In genomic region chr11:85163014-85163413, GRCm38 (mm10) we compare ENCODE assay signal across 10 mouse cellular contexts. TPM values are rescaled to one million over a fixed set of nuclear protein-coding genes. Genes with fewer than 3 reads are reported as not detected.
DNase-seq lines count a peak whose midpoint lies in the region; TF ChIP-seq lines count a peak whose summit lies in the region.
"Not testable (repeated sequence)": the region's sequence is repeated elsewhere in the genome, so short reads cannot be mapped to it uniquely, and the experiment has no call there.
"Had no signal": no experiment of that assay in that cellular context is flagged by ENCODE, and none has a peak within 500 bp of the region (broad histone marks: within the 10 kb centered on the region; RNA-seq: fewer than 3 reads in every experiment).

No protein-coding gene starts in this region.

- not testable (repeated sequence) for TF ChIP-seq RAD21 in CH12.LX (IDR thresholded peaks at IDR 0.05; ENCODE audit: low read depth, low read length); MEL (IDR thresholded peaks at IDR 0.05; ENCODE audit: low read depth, low read length)

- H3K9ac ChIP-seq in CH12.LX (ENCODE audit: insufficient read depth, low read depth); ES-E14 (ENCODE audit: insufficient read depth, low read depth, low read length, poor library complexity, severe bottlenecking); MEL (ENCODE audit: control insufficient read depth, low read depth, low read length, poor library complexity, severe bottlenecking): not testable (repeated sequence)

- not testable (repeated sequence) for TF ChIP-seq POLR2A in CH12.LX (IDR thresholded peaks at IDR 0.05; ENCODE audit: low read depth, low read length); MEL (IDR thresholded peaks at IDR 0.05; ENCODE audit: control insufficient read depth in 1 of 2, insufficient read depth in 1 of 2, low read depth in 1 of 2, low read length in 2 of 2, poor library complexity in 1 of 2)

- in situ Hi-C loops in CH12.LX (cut with MboI; ENCODE audit: low pct_ligation_motif_present, low pct_unique_long_range_greater_than_20kb, low sequenced_read_pairs); ES-E14 (cut with MboI; ENCODE audit: low sequenced_read_pairs in 2 of 2, unreplicated experiment in 2 of 2): not testable (repeated sequence)

- not testable (repeated sequence) for H3K27ac ChIP-seq in CH12.LX (ENCODE audit: insufficient read depth, low read depth); ES-E14 (ENCODE audit: insufficient read depth, low read depth, low read length, poor library complexity, severe bottlenecking); MEL (ENCODE audit: control insufficient read depth, low read depth, low read length)

- not testable (repeated sequence) for H3K4me1 ChIP-seq in CH12.LX (ENCODE audit: control insufficient read depth in 1 of 2, insufficient read depth in 2 of 2); ES-E14 (ENCODE audit: control insufficient read depth in 2 of 2, insufficient read depth in 2 of 2, low read length in 2 of 2, poor library complexity in 1 of 2); MEL (ENCODE audit: control insufficient read depth in 1 of 2, insufficient read depth in 2 of 2, low read length in 2 of 2)

- TF ChIP-seq CTCF in CH12.LX (conservative IDR thresholded peaks at IDR 0.05 in 1 of 2, IDR thresholded peaks at IDR 0.05 in 1 of 2; ENCODE audit: low read depth in 2 of 2, low read length in 2 of 2): peak in 1 of 2 experiments; percentile 8; a peak in 1 of 4 replicates
- not testable (repeated sequence) for TF ChIP-seq CTCF in MEL (IDR thresholded peaks at IDR 0.05 in 2 of 3, conservative IDR thresholded peaks at IDR 0.05 in 1 of 3; ENCODE audit: control insufficient read depth in 1 of 3, insufficient read depth in 1 of 3, low read depth in 2 of 3, low read length in 3 of 3, poor library complexity in 1 of 3, severe bottlenecking in 1 of 3)

- not testable (repeated sequence) for H3K27me3 ChIP-seq in CH12.LX (replicated peaks); MEL (ENCODE audit: control insufficient read depth in 1 of 2, insufficient read depth in 2 of 2, low read length in 2 of 2)

- H3K4me3 ChIP-seq in CH12.LX (replicated peaks in 1 of 3; ENCODE audit: low read depth in 2 of 3, low read length in 2 of 3, poor library complexity in 1 of 3); ES-E14 (ENCODE audit: insufficient read depth in 1 of 2, low read depth in 1 of 2, low read length in 2 of 2, poor library complexity in 1 of 2, severe bottlenecking in 1 of 2); MEL (ENCODE audit: control insufficient read depth in 1 of 2, insufficient read depth in 1 of 2, low read depth in 2 of 2, low read length in 2 of 2): not testable (repeated sequence)

- DNase-seq in CH12.LX (ENCODE audit: extremely low read depth); ES-E14 (ENCODE audit: low read depth, low spot score); MEL (ENCODE audit: low read depth, low spot score): not testable (repeated sequence)
- peak; percentile 12 for DNase-seq in heart, adult 11 months

- not testable (repeated sequence) for H3K4me2 ChIP-seq in CH12.LX (ENCODE audit: insufficient read depth, low read depth, poor library complexity, severe bottlenecking)

- not testable (repeated sequence) for TF ChIP-seq EP300 in CH12.LX (IDR thresholded peaks at IDR 0.05; ENCODE audit: low read length); MEL (IDR thresholded peaks at IDR 0.05; ENCODE audit: low read depth in 1 of 2, low read length in 2 of 2)

- dilution Hi-C loops in CH12.LX (cut with MboI; ENCODE audit: extremely low pct_ligation_motif_present, extremely low pct_unique_long_range_greater_than_20kb, low sequenced_read_pairs): not testable (repeated sequence)

- not testable (repeated sequence) for H3K36me3 ChIP-seq in CH12.LX (replicated peaks in 1 of 2; ENCODE audit: control insufficient read depth in 1 of 2, insufficient read depth in 1 of 2, low read length in 1 of 2); ES-E14 (ENCODE audit: control insufficient read depth, insufficient read depth, low read length, poor library complexity, severe bottlenecking); MEL (ENCODE audit: control insufficient read depth in 1 of 2, insufficient read depth in 2 of 2, low read length in 2 of 2)

- not testable (repeated sequence) for H3K9me3 ChIP-seq in CH12.LX (replicated peaks; ENCODE audit: low read length); ES-E14 (ENCODE audit: control insufficient read depth, insufficient read depth, low read depth, low read length); MEL (replicated peaks; ENCODE audit: insufficient read depth, low read length)

- not testable (repeated sequence) for H3K79me2 ChIP-seq in CH12.LX (replicated peaks; ENCODE audit: control insufficient read depth, extremely low read depth, insufficient read depth, poor library complexity, severe bottlenecking); MEL (ENCODE audit: control insufficient read depth, insufficient read depth, low read length, poor library complexity)

TF ChIP-seq in CH12.LX, 34 proteins besides CTCF, POLR2A, EP300 and RAD21:
- TF ChIP-seq ZNF384 (IDR thresholded peaks at IDR 0.05; ENCODE audit: low read depth, low read length): peak; percentile 75

TF ChIP-seq in ES-E14, 5 proteins besides CTCF, POLR2A, EP300 and RAD21:
- TF ChIP-seq ZNF384 (IDR thresholded peaks at IDR 0.05; ENCODE audit: low read depth, low read length): peak; percentile 46; the same call in 1 of the 2 replicates

TF ChIP-seq in MEL, 35 proteins besides CTCF, POLR2A, EP300 and RAD21:
- peak; percentile 57 for TF ChIP-seq ZNF384 (IDR thresholded peaks at IDR 0.05; ENCODE audit: low read depth, low read length)

RNA-seq across cellular contexts. Expression of gene 1700125H20Rik, which starts 7.2 kb away (rescaled TPM):
- total RNA-seq in CH12.LX (2012; rRNA removed) (0.17 TPM in 1 of 2 replicates, not detected in the other), CH12.LX (2014; rRNA removed) (not detected in 2 replicates), ES-E14 (2012; rRNA removed) (not detected in 2 replicates), MEL (2012; rRNA removed) (not detected in 2 replicates)
- polyA plus RNA-seq in CH12.LX (2012; ENCODE audit: insufficient read length, low read depth) (not detected in 2 replicates), MEL (2012; ENCODE audit: insufficient read depth in 1 of 2, insufficient read length in 2 of 2, low read depth in 1 of 2, low replicate concordance in 2 of 2, missing spikeins in 1 of 2) (not detected)
- total RNA-seq: G1E had no signal
- polyA plus RNA-seq: activated CD4-positive, CD25-positive, alpha-beta regulatory T cell, adult 4 months; adrenal gland, adult 2 months; C2C12; CD4-positive, CD25-positive, alpha-beta regulatory T cell, adult 4 months; cerebellum, adult 2 months; G1E had no signal

RNA-seq across cellular contexts. Expression of gene Usp32, which starts 23.1 kb away (rescaled TPM):
- 11.0 and 11.8 TPM in 2 replicates for total RNA-seq in CH12.LX (2012; rRNA removed)
- 7.4 and 7.5 TPM in 2 replicates for total RNA-seq in CH12.LX (2014; rRNA removed)
- polyA plus RNA-seq in CH12.LX (2012; ENCODE audit: insufficient read length, low read depth): 12.0 and 16.4 TPM in 2 replicates
- total RNA-seq in ES-E14 (2012; rRNA removed): 20.1 and 20.3 TPM in 2 replicates
- 11.3 and 12.5 TPM in 2 replicates for total RNA-seq in MEL (2012; rRNA removed)
- 10 to 100 TPM in 1 of 2 experiments, not detected in 1; 11.5 TPM for polyA plus RNA-seq in MEL (2012; ENCODE audit: insufficient read depth in 1 of 2, insufficient read length in 2 of 2, low read depth in 1 of 2, low replicate concordance in 2 of 2, missing spikeins in 1 of 2)
